Mouse (Mus musculus) heart, adult 2 months (tissue): Measurements from ENCODE around the gene Fam129a. TPM values are rescaled to one million over a fixed set of nuclear protein-coding genes. Genes with fewer than 3 reads are reported as not detected.

ENCODE experiments used
- DNase-seq, 2 experiments: peaks; one replicate each; pipeline ENCODE4 v3.0.0; 2021
- H3K27ac ChIP-seq: fragments of 200-600 bp; 2 replicates; pipeline ENCODE4 v1.8.1; 2022
- H3K27me3 ChIP-seq: fragments of 200-500 bp; 2 replicates; pipeline ENCODE4 v1.6.1; 2012; ENCODE audit warnings: mild to moderate bottlenecking, low read length, inconsistent platforms, mixed read lengths; ENCODE audit not compliant: control insufficient read depth, insufficient read depth
- H3K36me3 ChIP-seq: fragments of 200-500 bp; 2 replicates; pipeline ENCODE4 v1.6.1; 2012; ENCODE audit warnings: low read length, inconsistent platforms; ENCODE audit not compliant: control insufficient read depth, insufficient read depth
- H3K4me1 ChIP-seq: fragments of 200-500 bp; 2 replicates; pipeline ENCODE4 v1.6.1; 2011; ENCODE audit warnings: low read length; ENCODE audit not compliant: control insufficient read depth, insufficient read depth
- H3K4me3 ChIP-seq: fragments of 200-600 bp; 2 replicates; pipeline ENCODE4 v1.8.1; 2022
- H3K79me2 ChIP-seq: fragments of 200-500 bp; replicated peaks from 2 replicates; pipeline ENCODE4 v1.6.1; 2012; ENCODE audit warnings: mild to moderate bottlenecking, inconsistent platforms, low read length, moderate library complexity, mixed read lengths; ENCODE audit not compliant: control insufficient read depth, insufficient read depth
- H3K9ac ChIP-seq: fragments of 200-500 bp; 2 replicates; pipeline ENCODE4 v1.6.1; 2012; ENCODE audit warnings: low read depth, mild to moderate bottlenecking, control low read depth, inconsistent platforms, low read length, mixed read lengths
- CTCF ChIP-seq: fragments of 200-600 bp; IDR thresholded peaks from 2 replicates; pipeline ENCODE4 v1.8.1; 2022; ENCODE audit warnings: antibody characterized with exemption, mild to moderate bottlenecking, moderate library complexity
- EP300 ChIP-seq: fragments of 200-500 bp; IDR thresholded peaks from 2 replicates; pipeline ENCODE4 v1.6.1; 2011; ENCODE audit warnings: low read depth, low read length, control low read depth; ENCODE audit not compliant: insufficient read depth
- POLR2A ChIP-seq: fragments of 200-500 bp; IDR thresholded peaks from 2 replicates; pipeline ENCODE4 v1.6.1; 2011; ENCODE audit warnings: mild to moderate bottlenecking, low read depth, low read length, control low read depth; ENCODE audit not compliant: insufficient read depth
- WGBS: fragments of 180-500 bp; shearing (Covaris S2); methylation state at CpG from one replicate; pipeline ENCODE4 v1.1.7; 2018; 5-methylcytosine and 5-hydroxymethylcytosine counted together
- intact Hi-C: fragments of 180-260 bp; cut with DNase I; formaldehyde crosslinking; loops from one replicate; pipeline ENCODE4 v1.15.1; 2025
- polyA plus RNA-seq: library from polyadenylated mRNA; depleted of rRNA; stranded (reverse); fragments of >200 nt; gene quantifications from 2 replicates; pipeline ENCODE4 v1.2.3, GENCODE M21; 2012
- total RNA-seq, 2 experiments: library from RNA; stranded (reverse); gene quantifications; 2 replicates each; pipeline ENCODE4 v1.2.3; 2021

The Fam129a gene
- total and polyA plus RNA-seq, 3 experiments = 6.2 to 14.9 (median 13.3) TPM

DNA sequence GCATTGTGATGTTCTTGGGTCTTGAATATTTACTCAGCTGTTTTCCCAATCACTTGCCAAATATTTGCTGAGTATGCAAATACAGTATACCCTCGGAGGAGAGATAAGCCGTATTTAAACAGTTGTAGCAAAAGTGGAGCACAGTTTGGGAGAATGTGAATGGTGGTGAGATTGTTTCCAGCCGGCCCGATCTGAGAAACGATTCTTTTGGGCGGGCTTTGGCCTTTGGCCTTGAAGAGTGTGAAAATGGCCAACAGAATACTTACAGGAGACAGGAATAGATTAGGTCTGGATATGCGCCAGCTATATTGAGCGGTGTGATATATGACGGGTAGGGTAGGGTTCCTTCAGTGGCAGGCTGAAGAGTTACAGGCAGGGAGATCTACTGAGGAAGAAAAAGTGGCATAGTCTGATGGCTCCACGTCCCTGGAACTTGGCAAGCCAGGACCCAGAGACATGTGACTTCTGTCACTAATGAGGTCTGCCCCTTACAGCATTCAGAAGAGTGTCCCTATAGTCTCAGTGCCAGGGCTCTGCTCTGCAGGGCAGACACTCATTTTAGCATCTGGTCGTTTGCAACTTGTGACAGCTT is 60.8 kb downstream of the Fam129a start:
- no peak overlapping the region for H3K9ac ChIP-seq
- peak; percentile 28 to 30 for DNase-seq
- no peak for TF ChIP-seq POLR2A
- TF ChIP-seq EP300 = no peak
- TF ChIP-seq CTCF = no peak
- 35% methylated on average over 11 of the region's 11 CpGs for WGBS
- H3K36me3 ChIP-seq = no peaks in the 10 kb centered on the region
- H3K4me3 ChIP-seq = no peak overlapping the region
- H3K79me2 ChIP-seq = no peaks in the 10 kb centered on the region
- H3K4me1 ChIP-seq = no peaks in the 10 kb centered on the region
- H3K27me3 ChIP-seq = no peaks in the 10 kb centered on the region
- intact Hi-C loops = no loop called here
- peak overlapping the region; percentile 34; the same call in 1 of the 2 replicates for H3K27ac ChIP-seq

GRCm38 (mm10) chr1:151632567-151633356 is 61.8 kb downstream of the Fam129a start:
- H3K4me3 ChIP-seq = no peak overlapping the region
- H3K27me3 ChIP-seq = no peaks in the 10 kb centered on the region
- no peak overlapping the region; the same call in 1 of the 2 replicates for H3K27ac ChIP-seq
- DNase-seq = no peak
- 96% methylated on average over 7 of the region's 7 CpGs for WGBS
- no peaks in the 10 kb centered on the region for H3K36me3 ChIP-seq
- H3K9ac ChIP-seq = no peak overlapping the region
- peak; percentile 42 for TF ChIP-seq CTCF
- TF ChIP-seq POLR2A = no peak
- no peak for TF ChIP-seq EP300
- H3K79me2 ChIP-seq = no peaks in the 10 kb centered on the region
- no peaks in the 10 kb centered on the region for H3K4me1 ChIP-seq
- intact Hi-C loops = no loop called here

GRCm38 (mm10) chr1:151636637-151637036 is 65.7 kb downstream of the Fam129a start:
- Histone ChIP-seq H3K27ac (no peak overlapping the region), H3K27me3 (no peaks in the 10 kb centered on the region), H3K4me1 (no peaks in the 10 kb centered on the region; the same call in 1 of the 2 replicates), H3K36me3 (no peaks in the 10 kb centered on the region), H3K9ac (no peak overlapping the region), H3K4me3 (no peak overlapping the region), H3K79me2 (no peaks in the 10 kb centered on the region)
- DNase-seq = no peak
- no peak for TF ChIP-seq POLR2A
- no peak for TF ChIP-seq EP300
- WGBS = 67% methylated on average over 3 of the region's 3 CpGs
- intact Hi-C loops = no loop called here

DNA sequence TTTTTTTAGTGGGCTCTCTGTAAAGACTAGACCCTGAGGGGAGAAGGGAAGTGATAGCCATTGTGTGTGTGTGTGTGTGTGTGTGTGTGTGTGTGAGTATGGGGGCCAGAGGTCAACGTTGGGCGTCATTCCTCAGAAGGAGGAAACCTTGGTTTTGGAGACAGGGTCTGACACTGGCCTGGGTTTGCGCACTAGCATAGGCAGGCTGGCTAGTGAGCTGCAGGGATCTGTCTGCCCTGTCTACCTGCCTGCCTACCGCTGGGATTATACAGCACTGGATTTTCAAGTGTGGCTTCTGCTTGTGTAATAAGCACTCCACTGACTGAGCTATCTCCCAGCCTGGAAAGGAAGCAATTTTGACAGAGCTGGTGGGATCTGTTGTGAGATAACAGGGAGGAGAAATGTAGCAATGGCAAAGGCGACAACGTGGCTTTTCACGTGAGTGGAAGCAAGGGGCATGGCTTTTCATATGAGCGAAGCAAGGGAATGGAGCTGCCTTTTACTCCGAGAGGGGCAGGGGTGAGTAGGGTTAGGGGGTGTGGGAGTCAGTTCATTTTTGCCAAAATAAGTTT is 66.5 kb downstream of the Fam129a start:
- no peak for TF ChIP-seq CTCF
- TF ChIP-seq POLR2A = no peak
- TF ChIP-seq EP300 = no peak
- H3K27ac ChIP-seq = no peak overlapping the region
- no peaks in the 10 kb centered on the region; the same call in 1 of the 2 replicates for H3K4me1 ChIP-seq
- no peak for DNase-seq
- no peaks in the 10 kb centered on the region for H3K79me2 ChIP-seq
- H3K27me3 ChIP-seq = no peaks in the 10 kb centered on the region
- WGBS = 88% methylated on average over 9 of the region's 9 CpGs
- no peaks in the 10 kb centered on the region for H3K36me3 ChIP-seq
- no peak overlapping the region for H3K4me3 ChIP-seq
- H3K9ac ChIP-seq = no peak overlapping the region
- intact Hi-C loops = no loop called here

DNA sequence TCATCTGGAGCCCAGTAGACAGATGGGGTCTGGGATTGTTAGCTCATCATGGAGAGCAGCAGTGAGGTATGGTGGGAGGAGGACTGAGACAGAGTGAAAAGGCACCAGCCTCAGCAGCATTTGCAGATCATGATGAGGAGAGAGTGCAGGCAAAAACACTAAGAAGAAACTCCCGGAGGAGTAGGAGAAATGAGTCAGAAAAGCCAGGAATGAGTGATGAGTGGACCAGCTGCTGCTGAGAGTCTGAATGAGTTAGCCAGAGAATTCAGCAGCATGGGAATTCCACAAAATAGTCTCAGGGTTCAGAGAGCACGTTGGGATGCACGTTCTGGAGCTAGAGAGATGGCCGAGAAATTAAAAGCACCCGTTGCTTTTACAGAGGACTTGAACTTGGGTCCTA is 67.4 kb downstream of the Fam129a start:
- DNase-seq = no peak
- no peak for TF ChIP-seq CTCF
- TF ChIP-seq EP300 = no peak
- TF ChIP-seq POLR2A = no peak
- Histone ChIP-seq H3K27ac (no peak overlapping the region), H3K36me3 (peaks cover 2% of the 10 kb centered on the region; the same call in 1 of the 2 replicates), H3K79me2 (no peaks in the 10 kb centered on the region), H3K27me3 (no peaks in the 10 kb centered on the region), H3K9ac (no peak overlapping the region), H3K4me3 (no peak overlapping the region), H3K4me1 (no peaks in the 10 kb centered on the region; the same call in 1 of the 2 replicates)
- WGBS = 68% methylated on average over 5 of the region's 5 CpGs
- intact Hi-C loops = no loop called here

DNA sequence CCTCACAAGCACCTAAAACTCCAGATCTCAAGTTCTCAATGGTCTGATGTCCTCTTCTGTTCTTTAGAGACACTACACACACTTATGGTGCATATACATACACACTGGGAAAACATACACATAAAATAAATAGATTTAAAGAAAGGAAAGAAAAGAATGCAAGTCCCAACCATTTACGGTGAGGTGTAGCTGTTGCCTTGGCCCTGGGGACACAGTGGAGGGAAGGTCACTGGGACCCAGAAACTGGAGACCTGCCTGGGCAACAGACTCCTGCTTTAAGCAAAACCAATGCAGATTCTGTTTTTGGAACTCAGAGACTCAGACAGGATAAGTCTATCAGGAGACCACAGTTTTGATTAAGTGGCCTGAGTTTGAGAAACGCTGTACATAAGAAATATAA is 67.8 kb downstream of the Fam129a start:
- no peak overlapping the region for H3K9ac ChIP-seq
- H3K36me3 ChIP-seq = peaks cover 6% of the 10 kb centered on the region; the same call in 1 of the 2 replicates
- no peak overlapping the region for H3K4me3 ChIP-seq
- WGBS = 84% methylated on average over 2 of the region's 2 CpGs
- H3K79me2 ChIP-seq = no peaks in the 10 kb centered on the region
- no peak for DNase-seq
- no peaks in the 10 kb centered on the region for H3K27me3 ChIP-seq
- no peaks in the 10 kb centered on the region; the same call in 1 of the 2 replicates for H3K4me1 ChIP-seq
- intact Hi-C loops = no loop called here
- no peak overlapping the region for H3K27ac ChIP-seq
- TF ChIP-seq CTCF (no peak), EP300 (no peak), POLR2A (no peak)
